Comparison of ENCODE assay signal across 8 mouse cellular contexts in genomic region chr10:43480227-43480849, GRCm38 (mm10). TPM values are rescaled to one million over a fixed set of nuclear protein-coding genes. Genes with fewer than 3 reads are reported as not detected.
A peak's percentile ranks its signal among the peaks of the same experiment; 100 is the strongest.
DNase-seq lines count a peak whose midpoint lies in the region; ATAC-seq lines count a peak whose summit lies in the region.

No protein-coding gene starts in this region.

- ATAC-seq in neural tube, embryonic 11.5 days (ENCODE audit: insufficient read depth, low FRiP score, low TSS enrichment): no peak
- ATAC-seq in embryonic facial prominence, embryonic 12.5 days (ENCODE audit: insufficient number of reproducible peaks, insufficient read depth, low FRiP score, low TSS enrichment): no peak
- ATAC-seq in stomach, embryonic 14.5 days (ENCODE audit: insufficient number of reproducible peaks, insufficient read depth, low FRiP score, low read depth): no peak
- ATAC-seq in megakaryocyte-erythroid progenitor cell, adult 5-6 weeks (replicated peaks; ENCODE audit: low FRiP score, low TSS enrichment, poor library complexity, severe bottlenecking): no peak

- 4% methylated on average over 13 of the region's 13 CpGs for WGBS in neural tube, embryonic 11.5 days
- WGBS in embryonic facial prominence, embryonic 12.5 days: 4% methylated on average over 13 of the region's 13 CpGs
- 5% methylated on average over 13 of the region's 13 CpGs for WGBS in limb, embryonic 10.5 days
- WGBS in stomach, embryonic 14.5 days: 6% methylated on average over 13 of the region's 13 CpGs

- no peak for DNase-seq in neural tube, embryonic 11.5 days (ENCODE audit: low spot score)
- no peak for DNase-seq in neural tube, embryonic 10.5 days (ENCODE audit: extremely low spot score, low spot score)
- no peak for DNase-seq in limb, embryonic 10.5 days (ENCODE audit: low spot score)
- no peak for DNase-seq in T-cell, adult 2 months (ENCODE audit: low spot score)
- no peak for DNase-seq in thymus, postnatal 36 days

- peaks cover 8% of the 10 kb centered on the region for H3K4me1 ChIP-seq in neural tube, embryonic 11.5 days (ENCODE audit: control insufficient read depth, insufficient read depth, low read length)
- peaks cover 32% of the 10 kb centered on the region for H3K4me1 ChIP-seq in embryonic facial prominence, embryonic 12.5 days
- peaks cover 48% of the 10 kb centered on the region for H3K4me1 ChIP-seq in limb, embryonic 10.5 days
- H3K4me1 ChIP-seq in stomach, embryonic 14.5 days (ENCODE audit: control insufficient read depth, insufficient read depth, low read length): peaks cover 25% of the 10 kb centered on the region; the same call in 1 of the 2 replicates

- H3K36me3 ChIP-seq in neural tube, embryonic 11.5 days (ENCODE audit: control insufficient read depth, insufficient read depth, low read length): no peaks in the 10 kb centered on the region
- no peaks in the 10 kb centered on the region for H3K36me3 ChIP-seq in embryonic facial prominence, embryonic 12.5 days
- peaks cover 3% of the 10 kb centered on the region; the same call in 1 of the 2 replicates for H3K36me3 ChIP-seq in limb, embryonic 10.5 days
- no peaks in the 10 kb centered on the region for H3K36me3 ChIP-seq in stomach, embryonic 14.5 days (ENCODE audit: control insufficient read depth, insufficient read depth, low read length)

- H3K9ac ChIP-seq in neural tube, embryonic 11.5 days (ENCODE audit: low read length): peak overlapping the region; percentile 99
- H3K9ac ChIP-seq in embryonic facial prominence, embryonic 12.5 days: peak overlapping the region; percentile 96
- H3K9ac ChIP-seq in stomach, embryonic 14.5 days (replicated peaks; ENCODE audit: low read depth, low read length): peak overlapping the region; percentile 94

- H3K4me3 ChIP-seq in neural tube, embryonic 11.5 days (ENCODE audit: low read depth, low read length): peak overlapping the region; percentile 91
- H3K4me3 ChIP-seq in embryonic facial prominence, embryonic 12.5 days: peak overlapping the region; percentile 77
- peak overlapping the region; percentile 88 for H3K4me3 ChIP-seq in limb, embryonic 10.5 days
- H3K4me3 ChIP-seq in stomach, embryonic 14.5 days (ENCODE audit: low read depth, low read length): peak overlapping the region; percentile 79

- no peaks in the 10 kb centered on the region for H3K9me3 ChIP-seq in neural tube, embryonic 11.5 days (ENCODE audit: control insufficient read depth, low read length)
- H3K9me3 ChIP-seq in embryonic facial prominence, embryonic 12.5 days: no peaks in the 10 kb centered on the region
- H3K9me3 ChIP-seq in limb, embryonic 10.5 days (replicated peaks): no peaks in the 10 kb centered on the region
- H3K9me3 ChIP-seq in stomach, embryonic 14.5 days (ENCODE audit: control insufficient read depth, low read depth, low read length): no peaks in the 10 kb centered on the region

- peak overlapping the region; percentile 93 for H3K4me2 ChIP-seq in neural tube, embryonic 11.5 days (ENCODE audit: low read depth)
- H3K4me2 ChIP-seq in embryonic facial prominence, embryonic 12.5 days (replicated peaks): peak overlapping the region; percentile 88
- peak overlapping the region; percentile 88 for H3K4me2 ChIP-seq in stomach, embryonic 14.5 days (replicated peaks; ENCODE audit: low read depth, low read length)

- H3K27ac ChIP-seq in neural tube, embryonic 11.5 days (ENCODE audit: low read depth, low read length): peak overlapping the region; percentile 98
- peak overlapping the region; percentile 99 for H3K27ac ChIP-seq in embryonic facial prominence, embryonic 12.5 days
- H3K27ac ChIP-seq in limb, embryonic 10.5 days: peak overlapping the region; percentile 100
- H3K27ac ChIP-seq in stomach, embryonic 14.5 days (ENCODE audit: low read length): peak overlapping the region; percentile 98; the same call in 1 of the 2 replicates

- H3K27me3 ChIP-seq in neural tube, embryonic 11.5 days (ENCODE audit: control insufficient read depth, insufficient read depth, low read length): no peaks in the 10 kb centered on the region
- no peaks in the 10 kb centered on the region for H3K27me3 ChIP-seq in embryonic facial prominence, embryonic 12.5 days
- no peaks in the 10 kb centered on the region for H3K27me3 ChIP-seq in limb, embryonic 10.5 days (ENCODE audit: low read depth, poor library complexity, severe bottlenecking)
- no peaks in the 10 kb centered on the region for H3K27me3 ChIP-seq in stomach, embryonic 14.5 days (ENCODE audit: control insufficient read depth, insufficient read depth, low read length)

RNA-seq across cellular contexts. Expression of gene Bend3, which starts 1.7 kb away (rescaled TPM):
- polyA plus RNA-seq in neural tube, embryonic 11.5 days (2014; fragmentation: Nextera tagmentation; extraction: Ambion mirVana): 8.0 and 8.3 TPM in 2 replicates
- 6.4 and 6.6 TPM in 2 replicates for polyA plus RNA-seq in embryonic facial prominence, embryonic 12.5 days (2016; fragmentation: Nextera tagmentation; extraction: Ambion mirVana)
- 10.6 and 11.4 TPM in 2 replicates for polyA plus RNA-seq in limb, embryonic 10.5 days (2016; fragmentation: Nextera tagmentation; extraction: Ambion mirVana)
- polyA plus RNA-seq in stomach, embryonic 14.5 days (2014; fragmentation: Nextera tagmentation; extraction: Ambion mirVana): 4.5 and 5.0 TPM in 2 replicates
- total RNA-seq in megakaryocyte-erythroid progenitor cell, adult 5-6 weeks (2014; fragmentation: Nextera tagmentation): 12.1 and 19.3 TPM in 2 replicates
- total RNA-seq in megakaryocyte-erythroid progenitor cell, adult 5-6 weeks (2017): 7.5 and 9.1 TPM in 2 replicates

RNA-seq across cellular contexts. Expression of gene Gm9803, which starts 43.5 kb away (rescaled TPM):
- 12.9 and 13.7 TPM in 2 replicates for polyA plus RNA-seq in neural tube, embryonic 11.5 days (2014; fragmentation: Nextera tagmentation; extraction: Ambion mirVana)
- polyA plus RNA-seq in embryonic facial prominence, embryonic 12.5 days (2016; fragmentation: Nextera tagmentation; extraction: Ambion mirVana): 10.2 and 14.4 TPM in 2 replicates
- polyA plus RNA-seq in limb, embryonic 10.5 days (2016; fragmentation: Nextera tagmentation; extraction: Ambion mirVana): 11.1 and 14.8 TPM in 2 replicates
- polyA plus RNA-seq in stomach, embryonic 14.5 days (2014; fragmentation: Nextera tagmentation; extraction: Ambion mirVana): 9.4 and 13.6 TPM in 2 replicates
- total RNA-seq in megakaryocyte-erythroid progenitor cell, adult 5-6 weeks (2014; fragmentation: Nextera tagmentation): 2.2 and 7.6 TPM in 2 replicates
- total RNA-seq in megakaryocyte-erythroid progenitor cell, adult 5-6 weeks (2017): 3.0 and 41.1 TPM in 2 replicates
